Mouse (Mus musculus): ENCODE data around the gene Serpinb9g. TPM values are rescaled to one million over a fixed set of nuclear protein-coding genes. Genes with fewer than 3 reads are reported as not detected.
"Not testable (repeated sequence)": the region's sequence is repeated elsewhere in the genome, so short reads cannot be mapped to it uniquely, and the experiment has no call there.

The Serpinb9g gene
- total RNA-seq (2014; fragmentation: Nextera tagmentation) (0.75 TPM in 1 of 2 replicates, not detected in the other), total RNA-seq (2017) (not detected in 2 replicates), polyA plus RNA-seq (2012) (not detected in 2 replicates)

GRCm38 (mm10) chr13:33484490-33484889, at the start of gene Serpinb9g:
Serpinb9g (plus strand) TSS chr13:33484790.
- H3K9me3 ChIP-seq (replicated peaks); H3K27me3 ChIP-seq (ENCODE audit: insufficient read depth, low read length); ATAC-seq (ENCODE audit: extremely low read depth, insufficient number of reproducible peaks, low FRiP score, poor library complexity, severe bottlenecking); H3K4me3 ChIP-seq (ENCODE audit: low read depth, low read length); DNase-seq (ENCODE audit: low spot score); H3K36me3 ChIP-seq (replicated peaks); H3K4me1 ChIP-seq (ENCODE audit: insufficient read depth, low read depth, low read length): not testable (repeated sequence)

DNA sequence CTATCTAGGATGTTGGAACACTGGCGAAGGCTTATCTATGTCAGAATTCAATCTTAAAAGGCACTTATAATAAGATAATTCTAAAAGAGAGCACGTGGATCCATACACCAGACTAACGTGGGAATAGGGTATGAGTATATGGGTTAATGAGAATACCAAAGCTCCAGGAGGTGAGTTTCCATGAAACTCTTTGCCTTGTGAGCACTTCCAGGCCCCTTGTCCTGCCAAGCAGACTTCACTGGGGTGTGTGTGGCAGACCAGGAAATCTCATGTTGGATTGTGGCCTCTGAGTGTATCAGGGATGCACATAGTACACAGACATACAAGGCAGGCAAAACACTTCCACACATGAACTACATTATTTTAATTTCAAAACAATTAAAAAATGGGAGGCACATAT, 718 bp upstream of the Serpinb9g start:
- not testable (repeated sequence) for ATAC-seq (ENCODE audit: extremely low read depth, insufficient number of reproducible peaks, low FRiP score, poor library complexity, severe bottlenecking); H3K9me3 ChIP-seq (replicated peaks); H3K4me3 ChIP-seq (ENCODE audit: low read depth, low read length); H3K4me1 ChIP-seq (ENCODE audit: insufficient read depth, low read depth, low read length); H3K27me3 ChIP-seq (ENCODE audit: insufficient read depth, low read length); H3K36me3 ChIP-seq (replicated peaks); DNase-seq (ENCODE audit: low spot score)

DNA sequence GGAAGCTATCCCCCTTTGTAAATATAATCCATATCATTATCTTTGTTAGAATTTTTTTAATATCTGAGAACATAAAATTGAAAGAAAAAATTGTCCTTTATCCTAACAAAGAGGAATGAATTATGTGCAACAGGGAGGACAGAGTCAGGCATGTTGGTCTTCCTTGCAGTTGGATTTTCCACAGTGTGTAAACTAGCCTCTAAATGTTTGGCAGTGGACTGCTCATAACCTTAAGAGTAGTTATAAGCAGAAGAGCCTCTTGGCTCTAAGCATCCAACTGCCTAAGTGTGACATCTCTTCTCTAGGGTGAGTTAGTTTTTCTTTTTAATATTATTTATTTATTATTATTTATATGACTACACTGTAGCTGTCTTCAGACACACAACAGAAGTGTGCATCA, 40.0 kb downstream of the Serpinb9g start:
- DNase-seq (ENCODE audit: low spot score) (no peak), ATAC-seq (ENCODE audit: extremely low read depth, insufficient number of reproducible peaks, low FRiP score, poor library complexity, severe bottlenecking) (no peak)
- H3K4me3 ChIP-seq (ENCODE audit: low read depth, low read length), result no peak overlapping the region
- no peaks in the 10 kb centered on the region for H3K36me3 ChIP-seq (replicated peaks)
- no peak for TF ChIP-seq POLR2AphosphoS5 (IDR thresholded peaks at IDR 0.05; ENCODE audit: insufficient replicate concordance, low read depth, low read length)
- H3K9me3 ChIP-seq (replicated peaks), result no peaks in the 10 kb centered on the region
- no peaks in the 10 kb centered on the region for H3K27me3 ChIP-seq (ENCODE audit: insufficient read depth, low read length)
- H3K4me1 ChIP-seq (ENCODE audit: insufficient read depth, low read depth, low read length), result no peaks in the 10 kb centered on the region

DNA sequence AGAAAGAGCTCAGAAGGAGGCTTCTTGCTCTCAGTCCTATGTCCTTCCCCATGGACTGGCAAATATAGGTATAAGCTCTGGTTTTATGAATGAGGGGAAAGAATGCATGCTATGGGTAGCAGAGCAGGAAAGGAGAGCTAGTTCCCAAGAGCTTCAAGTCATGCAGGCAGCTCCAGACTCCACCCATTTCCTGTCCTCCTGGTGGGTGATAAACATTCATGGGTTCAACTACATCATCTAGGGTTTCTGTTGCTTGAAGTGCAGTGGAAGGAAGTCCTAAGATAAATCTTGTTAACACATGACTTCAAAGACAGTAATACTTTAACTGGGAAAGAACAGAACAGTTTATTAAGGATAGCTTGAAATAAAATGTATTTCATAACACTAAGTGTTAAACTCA, 48.2 kb downstream of the Serpinb9g start:
- H3K36me3 ChIP-seq (replicated peaks), result no peaks in the 10 kb centered on the region
- TF ChIP-seq TAL1 (conservative IDR thresholded peaks at IDR 0.05; ENCODE audit: low read depth, low read length), result no peak
- no peak for TF ChIP-seq GATA1 (IDR thresholded peaks at IDR 0.05; ENCODE audit: borderline replicate concordance, low read length)
- no peak for TF ChIP-seq GATA2 (IDR thresholded peaks at IDR 0.05; ENCODE audit: borderline replicate concordance, low read depth, low read length)
- no peak for TF ChIP-seq CTCF (IDR thresholded peaks at IDR 0.05; ENCODE audit: low read depth, low read length)
- no peak overlapping the region for H3K4me3 ChIP-seq (ENCODE audit: low read depth, low read length)
- DNase-seq (ENCODE audit: low spot score) (no peak), ATAC-seq (ENCODE audit: extremely low read depth, insufficient number of reproducible peaks, low FRiP score, poor library complexity, severe bottlenecking) (peak; percentile 75)
- H3K27me3 ChIP-seq (ENCODE audit: insufficient read depth, low read length), result no peaks in the 10 kb centered on the region
- peaks cover 5% of the 10 kb centered on the region for H3K4me1 ChIP-seq (ENCODE audit: insufficient read depth, low read depth, low read length)
- no peaks in the 10 kb centered on the region for H3K9me3 ChIP-seq (replicated peaks)

Other genes with a start within 250 kb of the Serpinb9g start
- gene Serpinb9e, start 235.2 kb upstream of the Serpinb9g start, total RNA-seq (2014; fragmentation: Nextera tagmentation), result not detected in 2 replicates
- 0.11 TPM in 1 of 2 replicates, not detected in the other for gene Serpinb9e, start 235.2 kb upstream of the Serpinb9g start, total RNA-seq (2017)
- gene Serpinb9e, start 235.2 kb upstream of the Serpinb9g start, polyA plus RNA-seq (2012), result not detected in 2 replicates
- not detected in 2 replicates for gene Serpinb9f, start 160.7 kb upstream of the Serpinb9g start, total RNA-seq (2014; fragmentation: Nextera tagmentation)
- gene Serpinb9f, start 160.7 kb upstream of the Serpinb9g start, total RNA-seq (2017), result 0.12 TPM in 1 of 2 replicates, not detected in the other
- not detected in 2 replicates for gene Serpinb9f, start 160.7 kb upstream of the Serpinb9g start, polyA plus RNA-seq (2012)
- 0.92 and 2.0 TPM in 2 replicates for gene Gm11397, start 89.0 kb upstream of the Serpinb9g start, total RNA-seq (2014; fragmentation: Nextera tagmentation)
- gene Gm11397, start 89.0 kb upstream of the Serpinb9g start, total RNA-seq (2017), result 0.12 and 0.27 TPM in 2 replicates
- gene Gm11397, start 89.0 kb upstream of the Serpinb9g start, polyA plus RNA-seq (2012), result not detected in 2 replicates
- gene Serpinb6d, start 176.6 kb downstream of the Serpinb9g start, total RNA-seq (2014; fragmentation: Nextera tagmentation), result not detected in 2 replicates
- gene Serpinb6d, start 176.6 kb downstream of the Serpinb9g start, total RNA-seq (2017), result not detected in 2 replicates
- not detected in 2 replicates for gene Serpinb6d, start 176.6 kb downstream of the Serpinb9g start, polyA plus RNA-seq (2012)